Comparison of ENCODE assay signal across 14 mouse cellular contexts in the genomic region with DNA sequence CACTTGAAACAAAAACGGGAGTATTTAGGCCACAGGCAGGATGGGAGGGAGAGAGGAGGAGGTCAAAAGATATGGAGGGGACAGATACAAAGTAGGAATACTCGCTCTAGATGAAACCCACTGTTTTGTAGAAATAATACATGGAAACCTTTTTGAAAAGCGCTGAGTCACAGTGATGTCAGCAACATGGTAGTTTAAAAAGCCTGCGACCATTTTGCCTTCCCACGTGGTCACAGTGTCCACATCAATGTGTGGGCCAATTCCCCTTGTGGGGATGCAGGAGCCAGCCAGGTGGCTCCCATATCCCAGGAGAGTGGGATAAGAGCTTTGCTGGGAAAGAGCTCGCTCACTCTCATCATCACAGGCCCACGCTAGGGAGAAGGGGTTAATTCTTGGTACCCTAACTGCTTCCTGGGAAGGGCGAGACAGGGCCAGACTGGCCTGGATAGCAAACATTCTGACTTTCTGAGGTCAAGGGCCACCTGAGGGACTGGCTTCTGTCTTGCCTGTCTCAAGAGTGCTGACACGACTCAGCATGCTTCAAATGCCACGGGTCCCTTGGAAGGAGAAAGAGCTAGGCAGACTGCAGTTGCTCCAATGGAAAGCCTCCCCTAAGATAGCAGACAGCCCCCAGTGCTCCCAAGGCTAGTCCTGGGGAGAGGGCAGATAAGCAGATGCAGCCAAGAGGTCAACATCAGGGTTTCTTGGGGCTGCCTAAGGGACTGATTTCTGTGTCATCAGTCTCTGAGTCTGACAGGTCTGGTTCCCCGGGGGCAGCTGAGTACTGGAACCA.
DNase-seq lines count a peak whose midpoint lies in the region; ATAC-seq and TF ChIP-seq lines count a peak whose summit lies in the region.
"Had no signal": no experiment of that assay in that cellular context is flagged by ENCODE, and none has a peak within 500 bp of the region (broad histone marks: within the 10 kb centered on the region; RNA-seq: fewer than 3 reads in every experiment).

No protein-coding gene starts in this region.

- no peak for TF ChIP-seq POLR2A in lung, adult 2 months (IDR thresholded peaks at IDR 0.05; ENCODE audit: borderline replicate concordance, extremely low read depth, low read depth, low read length)

- peak overlapping the region; percentile 82 for H3K27ac ChIP-seq in heart, embryonic 10.5 days
- H3K27ac ChIP-seq in stomach, postnatal 0 days (replicated peaks): no peak overlapping the region
- H3K27ac ChIP-seq in kidney, embryonic 14.5 days (ENCODE audit: low read depth, low read length): no peak overlapping the region
- H3K27ac ChIP-seq: hindbrain, embryonic 12.5 days; limb, embryonic 15.5 days had no signal

- WGBS in heart, embryonic 10.5 days: 36% methylated on average over 11 of the region's 11 CpGs
- WGBS in lung, adult 2 months: 55% methylated on average over 11 of the region's 11 CpGs
- 52% methylated on average over 11 of the region's 11 CpGs for WGBS in stomach, postnatal 0 days
- 59% methylated on average over 11 of the region's 11 CpGs for WGBS in kidney, embryonic 14.5 days

- no peak for TF ChIP-seq EP300 in stomach, postnatal 0 days (optimal IDR thresholded peaks at IDR 0.05)

- H3K4me2 ChIP-seq in stomach, postnatal 0 days (replicated peaks; ENCODE audit: low read depth): no peak overlapping the region
- H3K4me2 ChIP-seq in kidney, embryonic 14.5 days (replicated peaks; ENCODE audit: low read depth, low read length): no peak overlapping the region
- H3K4me2 ChIP-seq: hindbrain, embryonic 12.5 days; limb, embryonic 15.5 days had no signal

- ATAC-seq in stomach, postnatal 0 days (ENCODE audit: low FRiP score, low TSS enrichment): peak; percentile 26; the same call in 1 of the 2 replicates
- ATAC-seq in kidney, embryonic 14.5 days (ENCODE audit: low FRiP score, low TSS enrichment): no peak
- ATAC-seq: forebrain, embryonic 14.5 days had no signal

- TF ChIP-seq CTCF in lung, adult 2 months (IDR thresholded peaks at IDR 0.05; ENCODE audit: insufficient read depth, low read length): no peak
- TF ChIP-seq CTCF in stomach, postnatal 0 days (IDR thresholded peaks at IDR 0.05; ENCODE audit: low read depth): no peak

- peak; percentile 91 for DNase-seq in heart, embryonic 10.5 days (ENCODE audit: low spot score)
- no peak for DNase-seq in heart, adult 8-10 months (ENCODE audit: low spot score)
- peak; percentile 9 for DNase-seq in lung, adult 2 months
- DNase-seq in lung, adult 18-20 months: no peak
- peak; percentile 58 for DNase-seq in embryo, embryonic 10 days (ENCODE audit: low spot score)
- no peak for DNase-seq in stomach, postnatal 0 days (ENCODE audit: low spot score)
- DNase-seq in urinary bladder, adult 18-20 months (ENCODE audit: low spot score in 2 of 2): no peak
- DNase-seq: kidney, adult 11 months; lung, postnatal 36 days; right cerebral cortex, postnatal 4 days had no signal

- H3K27me3 ChIP-seq in heart, embryonic 10.5 days (ENCODE audit: insufficient read depth, poor library complexity, severe bottlenecking): no peaks in the 10 kb centered on the region
- H3K27me3 ChIP-seq in stomach, postnatal 0 days (ENCODE audit: control insufficient read depth, insufficient read depth, low read length): no peaks in the 10 kb centered on the region
- H3K27me3 ChIP-seq in kidney, embryonic 14.5 days (ENCODE audit: control insufficient read depth, insufficient read depth, low read length): 0 out of 2 replicates have a peak, but pooled peaks cover 3% of the 10 kb centered on the region
- H3K27me3 ChIP-seq: hindbrain, embryonic 12.5 days; limb, embryonic 15.5 days had no signal

- no peaks in the 10 kb centered on the region for H3K36me3 ChIP-seq in heart, embryonic 10.5 days
- no peaks in the 10 kb centered on the region for H3K36me3 ChIP-seq in stomach, postnatal 0 days (ENCODE audit: control insufficient read depth, insufficient read depth, low read length)
- no peaks in the 10 kb centered on the region for H3K36me3 ChIP-seq in kidney, embryonic 14.5 days (ENCODE audit: control insufficient read depth, insufficient read depth, low read length)
- H3K36me3 ChIP-seq: hindbrain, embryonic 12.5 days; limb, embryonic 15.5 days had no signal

- H3K4me3 ChIP-seq in heart, embryonic 10.5 days: no peak overlapping the region
- H3K4me3 ChIP-seq in lung, adult 2 months (replicated peaks; ENCODE audit: extremely low read depth, low read depth, low read length): no peak overlapping the region
- no peak overlapping the region for H3K4me3 ChIP-seq in stomach, postnatal 0 days (ENCODE audit: low read depth, low read length)
- H3K4me3 ChIP-seq in kidney, embryonic 14.5 days (ENCODE audit: low read length): no peak overlapping the region
- H3K4me3 ChIP-seq: hindbrain, embryonic 12.5 days; limb, embryonic 15.5 days had no signal

- no peaks in the 10 kb centered on the region for H3K9me3 ChIP-seq in heart, embryonic 10.5 days
- H3K9me3 ChIP-seq in stomach, postnatal 0 days (ENCODE audit: control insufficient read depth, low read length): no peaks in the 10 kb centered on the region
- H3K9me3 ChIP-seq in kidney, embryonic 14.5 days (ENCODE audit: control insufficient read depth, low read length): no peaks in the 10 kb centered on the region
- H3K9me3 ChIP-seq: hindbrain, embryonic 12.5 days; limb, embryonic 15.5 days had no signal

- peaks cover 18% of the 10 kb centered on the region; the same call in 1 of the 2 replicates for H3K4me1 ChIP-seq in heart, embryonic 10.5 days
- H3K4me1 ChIP-seq in lung, adult 2 months (ENCODE audit: control insufficient read depth, insufficient read depth, low read length): no peaks in the 10 kb centered on the region
- H3K4me1 ChIP-seq in stomach, postnatal 0 days (replicated peaks; ENCODE audit: control insufficient read depth, insufficient read depth): no peaks in the 10 kb centered on the region
- H3K4me1 ChIP-seq in kidney, embryonic 14.5 days (ENCODE audit: control insufficient read depth, insufficient read depth, low read length): no peaks in the 10 kb centered on the region
- H3K4me1 ChIP-seq: hindbrain, embryonic 12.5 days; limb, embryonic 15.5 days had no signal

- no peak overlapping the region for H3K9ac ChIP-seq in stomach, postnatal 0 days (ENCODE audit: low read length)
- no peak overlapping the region for H3K9ac ChIP-seq in kidney, embryonic 14.5 days (ENCODE audit: low read depth, low read length)
- H3K9ac ChIP-seq: hindbrain, embryonic 12.5 days; limb, embryonic 15.5 days had no signal

Comparison
In these comparisons a context has a peak if more than half of its experiments do, and no peak if none do; other contexts are left out.
1. DNase-seq: peak in heart, embryonic 10.5 days (single experiment), lung, adult 2 months (single experiment) and embryo, embryonic 10 days (single experiment); none in heart, adult 8-10 months (single experiment), lung, adult 18-20 months (0 of 2), stomach, postnatal 0 days (single experiment) and urinary bladder, adult 18-20 months (0 of 2).